Mouse (Mus musculus): Measurements from ENCODE around the gene Slx4.
"Not testable (repeated sequence)": the region's sequence is repeated elsewhere in the genome, so short reads cannot be mapped to it uniquely, and the experiment has no call there.

The Slx4 gene

DNA sequence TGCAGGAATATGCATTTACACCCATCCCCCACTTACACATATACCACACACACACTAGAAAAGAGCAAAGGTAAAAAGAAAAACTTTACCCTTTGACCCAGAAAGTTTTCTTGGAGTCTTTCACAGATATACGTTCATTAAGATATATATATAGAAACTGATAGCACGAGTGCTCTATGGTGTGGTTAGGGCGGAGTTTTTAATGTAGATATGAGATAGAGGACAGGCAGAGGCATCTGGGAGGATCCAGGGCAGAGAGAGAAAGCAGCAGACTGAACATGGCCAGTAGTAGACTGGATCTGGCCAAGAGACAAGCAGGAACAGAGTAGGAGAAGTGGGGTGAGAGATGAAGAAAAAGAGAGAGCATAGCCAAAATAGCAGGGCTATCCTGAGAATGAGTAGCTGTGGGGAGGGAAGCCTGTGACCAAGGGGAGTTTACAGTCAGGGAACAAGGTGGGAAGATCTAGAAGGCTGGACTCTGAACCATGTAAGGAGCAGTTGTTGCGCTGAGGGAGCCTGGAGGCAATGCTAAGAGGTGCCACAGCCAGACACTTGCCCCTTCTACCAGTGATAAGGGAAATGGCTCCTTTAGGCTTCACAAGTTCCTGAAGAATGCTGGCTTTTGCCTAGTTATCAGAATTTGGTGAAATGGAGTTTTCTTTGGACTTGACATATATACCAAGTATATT, 9.5 kb upstream of the Slx4 start:
- DNase-seq (ENCODE audit: low spot score in 2 of 2): no peak

DNA sequence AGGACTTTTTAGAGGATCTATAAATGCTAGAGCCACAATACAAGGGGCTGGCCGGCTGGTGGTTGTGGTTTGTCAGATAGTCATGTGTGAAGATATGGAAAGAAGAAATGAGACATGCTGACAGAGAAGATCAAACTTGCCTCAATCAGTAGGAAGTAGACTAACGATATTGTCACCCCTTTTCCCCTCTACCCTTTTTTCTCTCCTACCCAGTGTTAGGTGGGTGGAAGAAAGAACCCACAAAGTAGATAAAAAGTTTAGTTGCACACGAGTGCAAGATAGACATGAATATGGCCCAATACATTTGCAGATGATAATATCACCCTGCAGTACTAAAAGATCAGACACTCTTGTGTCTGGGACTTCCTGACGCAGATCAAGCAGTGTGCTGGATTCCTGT, 15.2 kb downstream of the Slx4 start:
- DNase-seq (ENCODE audit: low spot score in 2 of 2): no peak

DNA sequence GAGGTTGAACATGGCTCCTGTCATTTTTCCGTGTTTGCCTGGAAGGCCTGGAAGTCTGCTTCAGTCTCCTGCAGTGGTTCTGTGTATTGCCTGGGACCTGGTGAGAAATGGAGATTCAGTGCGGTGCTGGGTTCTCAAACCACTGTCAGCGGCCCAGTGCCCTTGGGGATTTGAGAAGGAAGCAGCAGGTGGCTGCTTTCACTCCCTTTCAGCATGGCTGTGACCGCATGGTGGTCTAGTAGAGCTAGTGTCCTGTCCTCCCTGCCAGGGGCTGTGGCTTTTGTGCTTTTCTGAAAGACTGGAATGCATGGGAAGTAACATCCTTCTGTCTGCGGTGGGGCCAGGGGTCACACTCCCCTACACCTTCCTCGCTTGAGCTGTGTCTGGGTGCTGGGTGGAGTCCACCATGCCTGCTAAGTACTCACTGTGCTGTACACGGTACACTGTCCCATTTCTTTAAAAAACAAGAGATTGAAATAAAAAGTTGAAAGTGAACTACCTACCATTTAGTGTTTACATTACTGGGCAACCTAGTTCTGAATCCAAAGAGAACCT, 20.3 kb downstream of the Slx4 start:
- DNase-seq (ENCODE audit: low spot score in 2 of 2): no peak

DNA sequence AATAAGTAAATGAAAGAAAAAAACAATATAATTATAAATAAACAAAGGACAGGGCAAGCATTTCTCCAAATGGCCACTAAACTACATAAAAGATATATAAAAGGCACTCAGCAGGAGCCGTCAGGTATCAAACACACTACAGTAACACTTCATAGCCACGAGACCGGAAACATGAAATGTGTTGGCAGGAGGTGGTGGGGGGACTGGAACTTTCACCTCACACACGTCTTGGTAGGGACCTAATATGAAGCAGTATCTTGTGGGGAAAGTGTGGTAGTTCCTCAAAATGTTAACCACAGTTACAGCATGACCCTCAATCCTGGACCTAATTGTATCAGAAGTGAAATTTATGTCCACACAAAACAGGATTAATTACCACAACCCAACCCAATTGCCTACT, 21.4 kb downstream of the Slx4 start:
- no peak for DNase-seq (ENCODE audit: low spot score in 2 of 2)

- DNase-seq (ENCODE audit: low spot score in 2 of 2): no peak
Observed at GRCm38 (mm10) chr16:3976712-3977111, 26.9 kb downstream of the Slx4 start.

- DNase-seq (ENCODE audit: low spot score in 2 of 2): no peak
Observed at GRCm38 (mm10) chr16:3976251-3976671, 27.3 kb downstream of the Slx4 start, which contains the start of gene Nlrc3. Gene Nlrc3, minus strand, starts transcription at chr16:3976632.

DNA sequence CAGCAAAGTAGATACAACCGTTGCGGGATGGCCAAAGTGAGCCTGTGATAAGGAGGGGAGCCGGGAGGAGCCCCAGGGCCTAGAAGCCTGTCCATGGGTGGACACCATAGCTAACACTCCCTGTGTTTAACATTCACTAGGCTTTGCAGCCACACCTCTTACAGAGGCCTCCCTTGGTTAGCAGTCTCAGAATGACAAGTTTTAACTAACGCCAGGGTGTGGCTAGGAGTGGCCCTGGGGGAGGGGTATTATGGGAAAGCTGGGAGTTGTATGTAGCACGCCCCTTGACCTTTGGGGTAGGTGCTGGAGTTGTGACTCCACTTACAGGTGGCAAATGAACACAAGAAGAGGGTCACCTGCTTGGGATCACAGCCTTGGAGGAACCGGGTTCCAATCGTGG, 27.9 kb downstream of the Slx4 start:
- no peak for DNase-seq (ENCODE audit: low spot score in 2 of 2)

DNA sequence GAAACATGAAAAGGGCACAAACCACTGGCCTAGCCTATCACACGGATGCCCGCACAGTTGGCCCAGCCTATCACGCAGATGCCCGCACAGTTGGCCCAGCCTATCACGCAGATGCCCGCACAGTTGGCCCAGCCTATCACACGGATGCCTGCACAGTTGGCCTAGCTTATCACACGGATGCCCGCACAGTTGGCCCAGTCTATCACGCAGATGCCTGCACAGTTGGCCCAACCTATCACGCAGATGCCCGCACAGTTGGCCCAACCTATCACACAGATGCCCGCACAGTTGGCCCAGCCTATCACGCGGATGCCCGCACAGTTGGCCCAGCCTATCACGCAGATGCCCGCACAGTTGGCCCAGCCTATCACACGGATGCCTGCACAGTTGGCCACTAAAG, 29.1 kb downstream of the Slx4 start:
- DNase-seq (ENCODE audit: low spot score in 2 of 2): not testable (repeated sequence)

- DNase-seq (ENCODE audit: low spot score in 2 of 2): no peak
Observed at GRCm38 (mm10) chr16:3965534-3965933, 38.0 kb downstream of the Slx4 start.

DNA sequence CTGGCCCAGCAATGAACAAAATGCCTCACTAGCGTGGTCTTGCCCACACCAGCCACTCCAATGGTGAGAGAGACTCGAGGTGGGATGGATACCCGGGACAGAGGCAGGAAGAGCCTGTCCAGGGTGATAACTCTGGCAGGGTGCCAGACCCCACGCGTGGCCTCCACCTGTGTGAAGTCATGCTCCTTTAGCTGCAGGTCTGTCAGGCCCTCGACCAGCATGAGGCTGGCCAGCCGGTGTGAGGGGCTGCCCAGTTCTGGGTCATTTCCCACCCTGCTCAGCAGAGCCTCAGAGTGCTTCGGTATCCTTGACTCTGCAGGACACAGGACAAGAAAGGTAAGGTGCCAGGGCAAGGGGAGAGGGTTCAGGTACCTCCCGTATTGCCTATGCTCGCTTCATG, 38.6 kb downstream of the Slx4 start:
- no peak for DNase-seq (ENCODE audit: low spot score in 2 of 2)

GRCm38 (mm10) chr16:3959261-3959660, 44.3 kb downstream of the Slx4 start:
- no peak for DNase-seq (ENCODE audit: low spot score in 2 of 2)

DNA sequence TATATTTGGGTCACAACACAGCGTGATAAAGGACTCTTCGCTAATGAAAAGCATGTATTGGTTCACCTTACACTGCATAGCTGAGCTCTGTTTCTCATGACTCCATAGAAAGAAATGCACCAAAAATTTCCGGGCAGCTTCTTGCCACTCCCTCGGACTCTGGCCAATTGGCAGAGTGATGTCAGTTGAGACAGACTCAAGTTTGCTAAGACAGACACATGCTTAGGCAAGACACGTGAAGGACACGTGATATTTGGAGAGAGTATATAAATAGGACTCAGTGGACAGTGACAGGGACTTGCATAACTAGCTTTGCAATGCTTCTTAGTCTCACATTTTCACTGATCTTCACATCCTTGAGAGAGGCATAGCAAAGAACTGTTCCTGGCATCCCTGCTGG, 47.2 kb downstream of the Slx4 start:
- DNase-seq (ENCODE audit: low spot score in 2 of 2): no peak

DNA sequence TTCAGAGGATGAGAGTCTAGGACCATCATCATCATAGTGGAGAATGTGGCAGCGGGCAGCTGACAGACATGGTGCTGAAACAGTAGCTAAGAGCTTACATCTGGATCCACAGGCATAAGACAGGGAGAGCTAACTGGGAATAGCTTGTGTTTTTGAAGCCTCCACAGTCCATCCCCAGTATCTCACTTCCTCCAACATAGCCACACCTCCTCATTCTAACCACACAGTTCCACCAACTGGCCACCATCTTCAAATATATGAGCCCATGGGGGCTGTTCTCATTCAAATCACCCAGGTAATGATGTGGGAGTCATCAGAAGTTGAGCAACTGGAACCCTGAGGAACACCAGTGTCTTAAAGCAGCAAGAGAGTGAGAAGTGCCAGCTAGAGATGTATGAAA, 52.4 kb downstream of the Slx4 start:
- DNase-seq (ENCODE audit: low spot score in 2 of 2): no peak

- no peak for DNase-seq (ENCODE audit: low spot score in 2 of 2)
Observed at GRCm38 (mm10) chr16:3934701-3935100, 68.9 kb downstream of the Slx4 start.

- DNase-seq (ENCODE audit: low spot score in 2 of 2): no peak
Observed at GRCm38 (mm10) chr16:3934091-3934490, 69.5 kb downstream of the Slx4 start.

GRCm38 (mm10) chr16:3933536-3933935, 70.0 kb downstream of the Slx4 start:
- DNase-seq (ENCODE audit: low spot score in 2 of 2): no peak

- DNase-seq (ENCODE audit: low spot score in 2 of 2): no peak
Observed at GRCm38 (mm10) chr16:3929151-3929550, 74.4 kb downstream of the Slx4 start.
